Mouse (Mus musculus) heart, postnatal 25 days (tissue): ENCODE data around the gene Slc4a1ap. TPM values are rescaled to one million over a fixed set of nuclear protein-coding genes. Genes with fewer than 3 reads are reported as not detected.
A peak's percentile ranks its signal among the peaks of the same experiment; 100 is the strongest.
"Not testable (repeated sequence)": the region's sequence is repeated elsewhere in the genome, so short reads cannot be mapped to it uniquely, and the experiment has no call there.

Source experiments
- DNase-seq: peaks from one replicate; pipeline ENCODE4 v3.0.0; 2022; ENCODE audit warnings: low spot score
- intact Hi-C: fragments of 180-260 bp; cut with DNase I; formaldehyde crosslinking; loops from one replicate; pipeline ENCODE4 v1.15.1; 2025
- total RNA-seq, 2 experiments: library from RNA; stranded (reverse); gene quantifications; 2 replicates each; pipeline ENCODE4 v1.2.3; 2021

The Slc4a1ap gene
- total RNA-seq: 10 to 100 TPM; 19.1 to 19.5 TPM

GRCm38 (mm10) chr5:31526354-31527116, at the start of gene Slc4a1ap:
TSS of gene Slc4a1ap (plus strand) at chr5:31526995.
- DNase-seq: peak; percentile 54
- intact Hi-C loops: no loop called here

DNA sequence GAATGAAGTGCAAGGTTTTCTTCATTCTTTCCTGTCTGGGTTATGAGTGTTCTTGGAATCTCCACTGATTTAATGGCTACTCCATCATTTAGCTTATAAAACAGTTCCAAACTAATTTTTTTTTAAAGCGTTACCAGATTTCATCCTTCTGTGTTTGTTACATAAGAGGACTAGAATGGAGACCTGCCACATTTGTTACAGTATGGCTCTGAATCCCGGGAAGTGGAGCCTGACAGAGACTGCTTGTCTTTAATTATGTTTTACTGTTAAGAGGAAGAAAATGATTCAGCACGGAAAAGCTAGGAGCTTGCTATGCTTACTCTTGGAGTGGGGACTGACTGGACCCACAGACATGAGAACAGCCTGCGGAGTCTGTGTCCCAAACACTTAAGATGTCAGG, 46.3 kb upstream of the Slc4a1ap start:
- no peak for DNase-seq
- intact Hi-C loops: no loop called here

DNA sequence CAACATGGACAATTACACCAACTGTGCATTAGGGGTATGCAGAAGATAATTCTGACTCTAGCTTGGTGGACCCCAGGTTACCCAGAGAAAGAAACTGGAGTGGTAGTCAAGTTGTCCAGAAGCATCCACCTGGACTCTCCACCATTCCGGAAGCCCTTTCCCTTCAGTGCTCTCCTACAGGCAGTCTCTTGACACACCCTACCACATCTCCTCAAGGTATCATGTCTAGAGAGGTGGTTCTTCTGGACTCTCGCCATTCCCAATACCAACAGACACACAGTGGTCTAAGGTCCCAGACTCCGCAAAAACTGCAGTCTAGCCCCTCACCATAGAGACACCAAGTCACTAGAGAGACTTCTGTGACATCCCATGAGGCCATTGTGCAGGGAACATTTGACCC, 41.4 kb upstream of the Slc4a1ap start, which contains the start of gene 4930548H24Rik:
Gene 4930548H24Rik, plus strand, starts transcription at position 301 of the 400 bp plus-strand sequence.
- intact Hi-C loops: no loop called here
- DNase-seq: no peak

DNA sequence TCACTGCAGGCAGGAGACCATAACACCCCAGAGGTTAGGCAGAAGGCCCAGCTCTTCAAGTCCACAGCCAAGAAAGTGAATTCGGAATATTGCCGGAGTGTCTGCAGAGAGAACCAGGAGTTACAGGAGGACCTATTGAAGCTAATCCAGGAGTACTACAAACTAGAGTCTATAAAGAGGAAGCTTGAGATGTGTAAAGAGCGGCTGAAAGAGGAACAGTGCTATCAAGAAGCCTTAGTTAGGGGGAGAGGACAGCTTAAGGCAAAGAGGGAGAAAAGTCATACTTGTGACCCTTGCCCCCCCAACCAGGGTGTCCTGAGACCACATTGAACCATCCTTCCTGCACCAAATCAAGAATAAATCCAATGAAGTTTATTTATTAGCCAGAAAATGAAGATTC, 38.9 kb upstream of the Slc4a1ap start:
- intact Hi-C loops: no loop called here

DNA sequence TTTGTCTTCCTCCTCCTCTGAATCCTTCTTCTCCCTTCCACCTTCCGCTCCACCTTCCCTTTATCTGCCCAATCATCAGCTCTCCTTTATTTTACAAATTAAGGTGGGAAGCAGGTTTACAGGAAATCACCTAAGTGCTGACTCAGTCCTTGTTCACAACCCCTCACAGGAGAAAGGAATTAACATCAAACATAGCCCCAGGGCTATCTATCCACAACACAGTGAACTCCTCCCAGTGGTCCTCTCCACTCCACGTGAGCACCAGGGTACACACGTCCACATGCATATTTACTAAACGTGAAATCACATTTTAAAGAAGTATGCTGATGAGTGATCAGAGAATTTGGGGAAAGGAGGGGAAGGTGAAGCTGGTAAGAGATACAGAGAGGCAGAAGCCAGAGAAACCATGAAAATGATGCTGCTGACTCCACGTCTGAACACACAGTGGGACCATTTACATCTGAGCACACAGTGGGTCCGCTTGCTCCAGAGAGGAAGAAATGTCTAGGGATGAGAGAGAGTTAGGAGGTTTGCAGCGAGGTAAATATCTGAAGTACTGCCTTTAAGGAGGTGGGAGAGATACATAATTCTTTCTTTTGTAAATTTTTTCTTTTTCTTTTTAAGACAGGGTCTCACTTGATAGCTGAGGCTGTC, 37.6 kb upstream of the Slc4a1ap start:
- no peak for DNase-seq
- intact Hi-C loops: no loop called here

More for the DNA sequence above, 38.9 kb upstream of the Slc4a1ap start:
- DNase-seq: no peak

- no peak for DNase-seq
- intact Hi-C loops: no loop called here
Measured at GRCm38 (mm10) chr5:31492031-31492430, 34.8 kb upstream of the Slc4a1ap start.

DNA sequence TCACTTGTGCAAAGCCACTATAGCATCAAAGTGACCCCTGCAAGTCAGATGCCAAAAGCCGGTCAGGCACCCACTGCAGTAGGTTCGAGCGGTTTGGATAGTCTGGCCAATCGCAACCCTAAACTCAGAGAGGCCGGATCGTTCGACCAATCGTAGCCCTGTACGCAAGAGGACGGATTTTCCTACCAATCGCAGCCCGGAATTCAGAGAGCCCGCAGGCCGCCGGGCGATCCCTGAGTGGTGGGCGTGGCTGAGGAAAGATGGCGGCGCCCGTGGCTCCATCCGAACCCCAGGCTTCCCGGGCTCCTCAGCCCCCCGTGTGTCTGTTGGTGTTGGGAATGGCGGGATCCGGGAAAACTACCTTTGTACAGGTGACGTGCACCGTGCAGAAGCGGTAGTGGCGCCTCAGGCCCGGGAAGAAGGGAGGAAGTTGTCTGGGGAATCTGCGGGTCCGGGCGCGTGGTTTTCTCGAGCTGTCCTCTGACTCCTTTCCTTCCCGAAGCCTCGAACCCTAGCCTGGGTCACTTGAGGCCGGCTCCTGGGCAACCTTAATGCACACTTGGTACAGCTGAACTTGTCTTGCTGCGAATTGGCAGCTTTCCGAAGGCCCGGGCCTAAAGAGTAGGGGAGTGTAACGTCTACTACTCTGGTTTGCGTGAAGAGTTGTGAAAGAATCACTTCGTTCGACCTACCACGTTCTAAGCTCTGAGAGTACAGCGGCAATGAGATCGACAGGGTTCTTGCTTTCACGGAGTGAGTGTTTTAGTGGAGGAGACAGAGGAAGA, 32.1 kb upstream of the Slc4a1ap start, which contains the start of gene Gpn1:
Gene Gpn1, plus strand, starts transcription at position 229 of the 785 bp plus-strand sequence.
- peak; percentile 87 for DNase-seq
- intact Hi-C loops: no loop called here

DNA sequence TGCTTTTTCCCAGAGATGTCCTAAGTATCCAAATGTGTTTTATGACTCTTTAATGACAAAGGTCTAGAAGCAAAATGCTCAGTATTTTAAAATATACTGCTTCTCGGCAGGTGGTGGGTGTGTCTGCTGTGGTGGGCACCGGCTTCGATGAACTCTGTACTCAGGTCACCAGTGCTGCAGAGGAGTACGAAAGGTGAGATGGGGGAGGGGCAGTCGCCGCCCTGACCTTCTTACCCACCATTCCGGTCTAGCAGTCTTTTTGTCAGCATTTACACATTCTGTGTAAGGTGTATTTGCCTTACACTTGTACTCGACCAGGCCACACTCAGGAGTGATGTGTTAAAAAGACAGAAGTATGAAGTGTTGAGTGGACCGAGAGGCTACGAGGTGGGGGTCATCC, 22.0 kb upstream of the Slc4a1ap start:
- no peak for DNase-seq

DNA sequence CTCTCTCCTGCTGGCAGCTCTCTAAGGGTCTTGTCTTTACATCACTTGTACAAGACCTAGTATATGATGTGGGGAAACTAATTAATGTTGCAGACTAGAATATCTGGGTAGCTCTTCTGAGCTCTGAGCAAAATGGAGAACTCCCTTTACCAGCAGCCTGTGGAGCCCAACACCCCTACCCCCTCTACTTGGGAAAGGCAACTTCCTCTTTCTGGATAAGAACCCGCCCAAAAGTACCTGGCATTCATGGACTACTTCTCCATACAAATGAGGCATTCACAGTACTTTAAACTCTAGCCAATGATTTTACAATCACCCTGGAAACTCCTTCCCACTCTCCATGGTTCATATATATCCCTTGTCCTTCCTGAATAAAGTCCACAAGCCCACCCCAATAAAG, 14.3 kb upstream of the Slc4a1ap start:
- DNase-seq: no peak
- intact Hi-C loops: no loop called here

More for the DNA sequence above, 22.0 kb upstream of the Slc4a1ap start:
- intact Hi-C loops: no loop called here

DNA sequence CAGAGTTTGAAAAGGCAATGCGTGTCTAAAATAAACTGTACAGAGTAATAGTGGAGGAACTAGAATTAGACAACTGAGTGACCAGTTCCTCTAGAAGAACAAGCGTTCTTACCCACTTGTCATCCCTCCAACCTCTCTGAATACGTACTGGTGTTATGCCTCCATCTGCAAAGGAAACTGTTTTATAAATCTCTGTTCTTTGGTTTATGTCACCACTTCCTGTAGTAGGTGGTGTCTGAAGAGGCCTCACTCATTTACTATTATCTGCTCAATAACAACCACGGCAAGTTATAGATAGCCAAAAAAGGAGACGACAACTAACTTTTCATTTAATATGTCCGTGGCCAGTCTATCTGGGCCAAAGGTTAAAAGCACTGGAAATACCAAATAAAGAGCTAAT, 6.2 kb upstream of the Slc4a1ap start:
- no peak for DNase-seq
- intact Hi-C loops: no loop called here

GRCm38 (mm10) chr5:31527117-31527680, 404 bp downstream of the Slc4a1ap start:
- intact Hi-C loops: no loop called here

DNA sequence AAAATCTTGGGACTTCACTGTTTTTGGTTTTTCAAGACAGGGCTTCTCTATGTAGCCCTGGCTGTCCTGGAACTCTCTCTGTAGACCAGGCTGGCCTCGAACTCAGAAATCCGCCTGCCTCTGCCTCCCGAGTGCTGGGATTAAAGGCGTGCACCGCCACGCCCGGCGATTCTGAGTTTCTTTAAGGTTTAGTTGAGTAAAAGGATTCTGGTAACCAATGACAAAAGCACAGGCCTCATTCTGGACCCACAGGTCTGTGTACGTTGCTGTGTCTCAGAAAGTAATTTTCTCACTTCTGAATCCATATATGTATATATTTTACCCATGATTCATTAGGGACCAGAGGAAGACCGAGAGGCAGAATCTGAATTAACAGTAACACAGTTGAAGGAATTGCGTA, 912 bp downstream of the Slc4a1ap start, which contains the start of gene Supt7l:
Gene Supt7l, minus strand, starts transcription at position 101 of the 400 bp plus-strand sequence.
- DNase-seq: not testable (repeated sequence)

More at GRCm38 (mm10) chr5:31527117-31527680, 404 bp downstream of the Slc4a1ap start:
- no peak for DNase-seq

DNA sequence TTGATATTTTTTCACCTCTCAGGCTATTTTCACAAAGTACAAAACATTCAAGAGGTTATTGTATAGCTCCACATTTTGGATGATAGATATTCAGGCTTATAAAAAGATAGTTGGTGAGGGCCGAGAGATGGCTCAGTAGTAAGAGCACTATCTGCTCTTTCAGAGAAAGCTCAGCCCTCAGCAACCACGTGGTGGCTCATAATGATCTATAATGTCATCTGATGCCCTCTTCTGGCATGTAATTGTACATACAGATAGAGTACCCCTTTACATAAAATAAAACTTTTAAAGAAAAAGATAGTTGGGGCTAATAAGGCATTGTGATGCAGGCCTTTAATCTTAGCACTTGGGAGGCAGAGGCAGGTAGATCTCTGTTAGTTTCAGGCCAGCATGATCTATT, 1.8 kb downstream of the Slc4a1ap start:
- no peak for DNase-seq
- intact Hi-C loops: no loop called here

More for the DNA sequence above, 912 bp downstream of the Slc4a1ap start, which contains the start of gene Supt7l:
- intact Hi-C loops: not testable (repeated sequence)

DNA sequence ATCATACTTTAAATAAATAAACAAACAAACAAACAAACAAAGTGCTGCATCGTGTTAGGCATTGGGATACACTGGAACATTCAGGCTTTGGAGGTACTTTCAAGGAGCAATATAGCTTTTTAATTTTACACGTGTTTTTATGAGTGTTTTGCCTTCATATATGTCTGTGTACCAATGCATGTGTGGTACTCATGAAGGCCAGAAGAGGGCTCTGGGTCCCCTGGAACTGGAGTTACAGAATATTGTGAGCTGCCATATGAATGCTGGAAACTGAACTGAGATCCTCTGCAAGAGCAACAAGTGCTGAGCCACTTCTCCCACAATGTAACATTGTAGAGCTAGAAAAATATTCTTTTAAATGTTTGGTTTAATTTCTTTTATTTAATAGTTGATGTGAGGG, 8.4 kb downstream of the Slc4a1ap start:
- DNase-seq: no peak
- intact Hi-C loops: no loop called here

DNA sequence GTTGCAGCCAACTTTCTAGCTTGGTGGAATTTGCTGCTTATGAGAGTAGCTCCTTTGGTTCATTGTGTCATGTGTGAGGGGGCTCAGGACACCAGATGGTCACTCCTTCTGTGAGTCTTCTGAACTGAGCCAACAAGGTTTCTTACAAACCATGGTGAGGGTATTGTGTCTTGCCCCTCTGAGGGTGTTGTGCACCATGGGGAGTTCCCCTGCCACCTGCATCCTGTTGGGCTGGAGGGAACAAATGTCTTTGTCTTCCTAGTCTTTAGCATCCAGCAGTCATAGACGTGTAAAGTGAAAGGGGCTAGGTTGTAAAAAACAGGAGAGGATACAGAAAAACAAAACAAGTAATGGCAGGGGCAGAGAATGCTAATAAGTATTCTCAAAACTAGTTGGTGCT, 32.6 kb downstream of the Slc4a1ap start:
- intact Hi-C loops: no loop called here
- no peak for DNase-seq

DNA sequence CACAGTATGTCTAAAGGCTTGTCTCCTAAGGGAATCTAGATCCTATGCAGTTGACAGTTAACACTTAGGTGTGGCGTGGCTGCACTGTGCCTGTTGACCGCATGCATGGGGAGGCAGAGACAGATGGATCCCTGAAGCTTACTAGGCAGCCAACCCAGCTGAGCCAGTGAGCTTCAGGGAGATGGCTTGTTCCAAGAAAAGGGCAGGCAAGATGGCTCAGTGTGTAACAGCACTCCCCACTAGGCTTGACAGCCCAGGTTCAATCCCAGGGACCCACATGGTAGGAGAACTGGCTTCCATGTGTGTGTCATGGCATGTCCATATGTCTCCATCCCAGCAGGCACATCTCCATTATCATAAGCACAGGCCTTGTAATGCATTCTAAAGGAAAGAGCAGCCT, 33.6 kb downstream of the Slc4a1ap start:
- DNase-seq: no peak
- intact Hi-C loops: loop anchor here (5.0 kb wide), 2 partner anchors 37 to 367 kb away; partner anchors contain the start of gene Mrpl33

DNA sequence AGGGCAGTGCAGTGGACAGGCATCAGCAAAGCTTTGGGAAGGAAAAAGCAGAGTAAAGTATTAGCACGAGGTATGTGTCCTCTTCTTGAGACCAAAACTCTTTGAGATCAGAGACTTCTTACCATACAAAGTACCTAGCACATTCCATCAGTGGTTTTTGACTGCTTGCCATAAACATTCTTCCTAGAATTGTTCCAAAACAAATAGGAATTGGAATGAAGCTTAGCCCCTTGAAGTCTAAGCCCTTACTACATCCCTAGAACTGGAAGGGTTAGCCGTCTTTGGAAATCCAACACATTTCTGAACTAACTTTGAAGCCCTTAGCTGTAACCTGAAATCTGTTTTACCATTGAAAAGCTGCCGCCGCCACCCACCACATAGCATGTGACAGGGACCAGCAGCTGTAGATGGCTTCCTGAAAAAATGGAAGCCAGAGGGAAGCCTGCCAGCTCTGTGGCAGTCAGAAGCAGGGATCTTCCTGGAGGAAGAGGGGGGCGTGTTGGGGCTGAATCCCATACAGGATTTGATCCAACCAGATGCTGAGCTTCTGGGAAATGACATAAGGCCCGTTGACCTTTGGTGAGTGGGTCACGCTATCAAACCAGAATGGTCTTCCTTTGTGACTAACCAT, 35.4 kb downstream of the Slc4a1ap start:
- intact Hi-C loops: loop anchor here (2.0 to 5.0 kb wide), 5 partner anchors 35 to 635 kb away; partner anchors contain the start of gene Mrpl33
- peak; percentile 36 for DNase-seq

GRCm38 (mm10) chr5:31563496-31563895, 36.7 kb downstream of the Slc4a1ap start:
- intact Hi-C loops: loop anchor here (2.0 to 5.0 kb wide), 5 partner anchors 34 to 633 kb away; partner anchors contain the start of gene Mrpl33
- peak; percentile 42 for DNase-seq

- no peak for DNase-seq
- intact Hi-C loops: loop anchor here (2.0 to 5.0 kb wide), 5 partner anchors 33 to 633 kb away; partner anchors contain the start of gene Mrpl33
Measured at GRCm38 (mm10) chr5:31563905-31564304, 37.1 kb downstream of the Slc4a1ap start.
